Mouse (Mus musculus) neural tube, embryonic 15.5 days (tissue): ENCODE results near the gene Clcn6. TPM values are rescaled to one million over a fixed set of nuclear protein-coding genes. Genes with fewer than 3 reads are reported as not detected.

ENCODE experiments used
- ATAC-seq: fragments of 200-750 bp; cut with Nextera tagmentation; 2 replicates; pipeline ENCODE4 v1.8.0; 2017; ENCODE audit warnings: mild to moderate bottlenecking, moderate TSS enrichment, moderate library complexity; ENCODE audit not compliant: low FRiP score
- H3K27ac ChIP-seq: fragments of 300-500 bp; sonication (generic); replicated peaks from 2 replicates; pipeline ENCODE4 v1.5.1; 2015; ENCODE audit warnings: mild to moderate bottlenecking, inconsistent platforms
- H3K27me3 ChIP-seq: fragments of 300-500 bp; sonication (generic); replicated peaks from 2 replicates; pipeline ENCODE4 v1.6.1; 2015; ENCODE audit warnings: inconsistent platforms
- H3K36me3 ChIP-seq: fragments of 300-500 bp; sonication (generic); 2 replicates; pipeline ENCODE4 v1.6.1; 2015; ENCODE audit warnings: inconsistent platforms
- H3K4me1 ChIP-seq: fragments of 300-500 bp; sonication (generic); 2 replicates; pipeline ENCODE4 v1.6.1; 2015; ENCODE audit warnings: inconsistent platforms
- H3K4me2 ChIP-seq: fragments of 300-500 bp; sonication (generic); 2 replicates; pipeline ENCODE4 v1.6.1; 2015; ENCODE audit warnings: inconsistent platforms, mild to moderate bottlenecking, moderate library complexity
- H3K4me3 ChIP-seq: fragments of 300-500 bp; sonication (generic); replicated peaks from 2 replicates; pipeline ENCODE4 v1.5.1; 2015; ENCODE audit warnings: mild to moderate bottlenecking, inconsistent platforms
- H3K9ac ChIP-seq: fragments of 300-500 bp; sonication (generic); replicated peaks from 2 replicates; pipeline ENCODE4 v1.6.1; 2015; ENCODE audit warnings: mild to moderate bottlenecking, inconsistent platforms
- H3K9me3 ChIP-seq: fragments of 300-500 bp; sonication (generic); replicated peaks from 2 replicates; pipeline ENCODE4 v1.6.1; 2016; ENCODE audit warnings: inconsistent platforms
- WGBS: fragments of 180-500 bp; shearing (Covaris S2); methylation state at CpG from one replicate; pipeline ENCODE4 v1.1.7; 2015; ENCODE audit warnings: mixed read lengths; 5-methylcytosine and 5-hydroxymethylcytosine counted together
- polyA plus RNA-seq: library from polyadenylated mRNA; unstranded; fragments of >200 nt; fragmentation: Nextera tagmentation; extraction: Ambion mirVana; gene quantifications from 2 replicates; pipeline ENCODE4 v1.2.1, GENCODE M21; 2015

The Clcn6 gene
- polyA plus RNA-seq, 1 experiment from 2014 or later: 29.0 TPM

- ATAC-seq: no peak
- Histone ChIP-seq H3K4me2 (no peak overlapping the region), H3K9me3 (no peaks in the 10 kb centered on the region), H3K27ac (no peak overlapping the region), H3K9ac (no peak overlapping the region), H3K4me1 (no peaks in the 10 kb centered on the region), H3K4me3 (no peak overlapping the region), H3K27me3 (no peaks in the 10 kb centered on the region), H3K36me3 (no peaks in the 10 kb centered on the region)
- 86% methylated on average over 2 of the region's 2 CpGs for WGBS
Observed at GRCm38 (mm10) chr4:147968816-147969215, 69.8 kb downstream of the Clcn6 start.

GRCm38 (mm10) chr4:147965712-147966111, 72.9 kb downstream of the Clcn6 start:
- no peaks in the 10 kb centered on the region for H3K36me3 ChIP-seq
- 87% methylated on average over 7 of the region's 7 CpGs for WGBS
- no peak overlapping the region for H3K4me2 ChIP-seq
- no peaks in the 10 kb centered on the region for H3K4me1 ChIP-seq
- H3K4me3 ChIP-seq: no peak overlapping the region
- H3K9me3 ChIP-seq: no peaks in the 10 kb centered on the region
- no peaks in the 10 kb centered on the region; the same call in 1 of the 2 replicates for H3K27me3 ChIP-seq
- no peak for ATAC-seq
- no peak overlapping the region for H3K27ac ChIP-seq
- H3K9ac ChIP-seq: no peak overlapping the region

- H3K27me3 ChIP-seq: no peaks in the 10 kb centered on the region; the same call in 1 of the 2 replicates
- H3K4me3 ChIP-seq: no peak overlapping the region
- no peak for ATAC-seq
- H3K9me3 ChIP-seq: no peaks in the 10 kb centered on the region
- no peak overlapping the region for H3K27ac ChIP-seq
- WGBS: 87% methylated on average over 15 of the region's 15 CpGs
- H3K9ac ChIP-seq: no peak overlapping the region
- no peaks in the 10 kb centered on the region for H3K4me1 ChIP-seq
- H3K36me3 ChIP-seq: no peaks in the 10 kb centered on the region
- H3K4me2 ChIP-seq: no peak overlapping the region
Observed at GRCm38 (mm10) chr4:147963623-147964022, 75.0 kb downstream of the Clcn6 start.

- no peak for ATAC-seq
- H3K9me3 ChIP-seq: no peaks in the 10 kb centered on the region
- H3K4me1 ChIP-seq: no peaks in the 10 kb centered on the region
- no peaks in the 10 kb centered on the region; the same call in 1 of the 2 replicates for H3K27me3 ChIP-seq
- H3K9ac ChIP-seq: no peak overlapping the region
- H3K4me3 ChIP-seq: no peak overlapping the region
- no peak overlapping the region for H3K4me2 ChIP-seq
- no peak overlapping the region for H3K27ac ChIP-seq
- H3K36me3 ChIP-seq: no peaks in the 10 kb centered on the region
- WGBS: 57% methylated on average over 6 of the region's 6 CpGs
Observed at GRCm38 (mm10) chr4:147962781-147963180, 75.8 kb downstream of the Clcn6 start.

GRCm38 (mm10) chr4:147959881-147960831, 78.5 kb downstream of the Clcn6 start:
- Histone ChIP-seq H3K27ac (no peak overlapping the region), H3K9me3 (no peaks in the 10 kb centered on the region), H3K36me3 (no peaks in the 10 kb centered on the region), H3K4me3 (no peak overlapping the region), H3K9ac (no peak overlapping the region), H3K27me3 (no peaks in the 10 kb centered on the region; the same call in 1 of the 2 replicates), H3K4me1 (no peaks in the 10 kb centered on the region), H3K4me2 (no peak overlapping the region)
- ATAC-seq: peak; percentile 38
- 42% methylated on average over 6 of the region's 6 CpGs for WGBS

- no peaks in the 10 kb centered on the region for H3K4me1 ChIP-seq
- H3K9ac ChIP-seq: no peak overlapping the region
- no peak overlapping the region for H3K27ac ChIP-seq
- ATAC-seq: no peak
- H3K27me3 ChIP-seq: no peaks in the 10 kb centered on the region; the same call in 1 of the 2 replicates
- no peak overlapping the region for H3K4me2 ChIP-seq
- no peaks in the 10 kb centered on the region for H3K9me3 ChIP-seq
- H3K36me3 ChIP-seq: no peaks in the 10 kb centered on the region
- 43% methylated on average over 11 of the region's 11 CpGs for WGBS
- H3K4me3 ChIP-seq: no peak overlapping the region
Observed at GRCm38 (mm10) chr4:147957141-147957540, 81.5 kb downstream of the Clcn6 start.

Other genes with a start within 250 kb of the Clcn6 start
- 4.0 and 6.3 TPM in 2 replicates for gene Zfp984, start 229.0 kb downstream of the Clcn6 start, polyA plus RNA-seq
- 6.8 and 7.0 TPM in 2 replicates for gene Zfp933, start 190.5 kb downstream of the Clcn6 start, polyA plus RNA-seq
- 36.8 and 41.5 TPM in 2 replicates for gene Miip, start 170.0 kb downstream of the Clcn6 start, polyA plus RNA-seq
- gene Fv1, start 169.8 kb downstream of the Clcn6 start, polyA plus RNA-seq: 9.5 and 11.4 TPM in 2 replicates
- gene Mfn2, start 134.1 kb downstream of the Clcn6 start, polyA plus RNA-seq: 89.9 and 100 TPM in 2 replicates
- gene Plod1, start 102.1 kb downstream of the Clcn6 start, polyA plus RNA-seq: 29.2 and 31.8 TPM in 2 replicates
- 11.5 and 13.5 TPM in 2 replicates for gene 2510039O18Rik, start 97.9 kb downstream of the Clcn6 start, polyA plus RNA-seq
- gene Nppb, start 53.0 kb downstream of the Clcn6 start, polyA plus RNA-seq: 0.33 TPM in 1 of 2 replicates, not detected in the other
- 1.6 and 1.7 TPM in 2 replicates for gene Nppa, start 38.1 kb downstream of the Clcn6 start, polyA plus RNA-seq
- gene Mthfr, start 256 bp upstream of the Clcn6 start, polyA plus RNA-seq: 16.5 and 17.3 TPM in 2 replicates
- gene Agtrap, start 49.2 kb upstream of the Clcn6 start, polyA plus RNA-seq: 5.2 and 10.4 TPM in 2 replicates
- gene Mad2l2, start 91.6 kb upstream of the Clcn6 start, polyA plus RNA-seq: 99.2 and 99.9 TPM in 2 replicates
- gene Draxin, start 91.9 kb upstream of the Clcn6 start, polyA plus RNA-seq: 7.3 and 10.4 TPM in 2 replicates
- 20.6 and 21.9 TPM in 2 replicates for gene Fbxo6, start 113.3 kb upstream of the Clcn6 start, polyA plus RNA-seq
- 89.4 and 104 TPM in 2 replicates for gene Fbxo44, start 121.7 kb upstream of the Clcn6 start, polyA plus RNA-seq
- 17.2 and 19.0 TPM in 2 replicates for gene Fbxo2, start 121.8 kb upstream of the Clcn6 start, polyA plus RNA-seq
- gene Disp3, start 249.1 kb upstream of the Clcn6 start, polyA plus RNA-seq: 13.0 and 15.6 TPM in 2 replicates